Mouse (Mus musculus): ENCODE results near the gene Msh5. TPM values are rescaled to one million over a fixed set of nuclear protein-coding genes. Genes with fewer than 3 reads are reported as not detected.

Msh5 gene
- polyA plus RNA-seq (2012; rRNA removed; ENCODE audit: low replicate concordance): 1.8 TPM in 2 replicates

DNA sequence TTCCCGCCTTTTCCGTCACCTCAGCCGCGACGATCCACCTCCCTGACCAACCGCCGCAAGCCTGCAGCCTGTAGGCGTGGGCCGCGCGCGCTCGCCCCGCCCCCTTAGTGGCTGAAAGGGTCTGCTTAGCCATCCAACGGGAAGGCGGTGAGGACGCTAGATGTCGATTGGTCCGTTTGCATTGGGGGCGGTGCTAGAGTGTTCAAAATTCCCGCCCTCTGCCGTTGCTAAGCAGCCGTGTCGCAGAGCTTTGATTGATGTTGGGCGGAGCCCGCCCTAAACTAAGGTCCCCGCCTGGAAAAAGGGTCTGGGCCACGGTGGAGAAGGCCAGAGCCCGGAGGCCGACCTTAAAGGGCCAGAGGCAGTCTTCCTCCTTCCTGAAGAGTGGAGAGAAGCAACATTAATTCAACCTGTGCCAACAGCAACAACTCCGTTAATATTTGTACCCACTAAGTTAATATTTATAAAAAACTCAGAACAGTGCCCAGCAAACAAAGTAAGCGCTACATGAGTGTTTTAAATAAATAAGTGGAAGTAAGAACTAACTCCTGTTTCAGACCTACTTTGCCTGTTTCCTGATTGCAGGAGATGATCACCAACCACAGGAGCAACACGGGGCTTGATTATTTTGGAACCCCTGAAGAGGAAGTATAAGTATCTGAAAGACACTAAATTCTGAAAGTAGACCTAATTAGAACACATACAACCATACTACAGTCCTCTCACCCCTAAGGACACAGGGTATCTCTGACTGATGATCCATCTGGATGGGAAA, at the start of gene Msh5:
Gene Msh5 (minus strand): TSS at position 65 of the 775 bp plus-strand sequence.

DNA sequence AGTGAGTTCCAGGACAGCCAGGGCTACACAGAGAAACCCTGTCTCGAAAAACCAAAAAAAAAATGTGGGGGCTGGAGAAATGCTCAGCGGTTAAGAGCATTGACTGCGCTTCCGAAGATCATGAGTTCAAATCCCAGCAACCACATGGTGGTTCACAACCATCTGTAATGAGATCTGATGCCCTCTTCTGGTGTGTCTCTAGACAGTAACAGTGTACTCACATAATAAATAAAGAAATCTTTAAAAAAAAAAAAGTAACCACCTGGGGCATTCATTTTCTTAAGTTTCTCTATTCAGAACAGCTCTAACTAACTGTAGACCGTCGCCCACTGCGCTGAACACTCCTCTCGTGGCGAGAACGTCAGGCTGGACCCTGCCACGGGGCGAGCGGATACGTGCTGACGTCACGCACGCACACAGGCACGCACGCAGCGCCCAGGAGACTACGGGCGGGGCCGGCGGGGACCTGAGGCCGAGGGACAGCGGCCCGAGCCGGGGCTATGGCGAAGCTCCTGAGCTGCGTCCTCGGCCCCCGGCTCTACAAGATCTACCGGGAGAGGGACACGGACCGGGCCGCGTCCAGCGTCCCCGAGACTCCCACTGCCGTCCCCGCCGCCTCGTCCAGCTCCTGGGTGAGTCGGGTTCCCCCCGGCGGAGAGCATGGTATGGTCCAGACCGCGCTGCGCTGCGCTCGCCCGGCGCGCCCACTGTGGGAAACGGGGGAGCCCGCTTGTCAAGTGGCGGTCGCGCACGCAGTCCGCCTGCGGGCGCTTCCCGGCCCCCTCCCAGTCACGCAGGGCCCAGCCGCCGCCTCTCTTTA, 42.5 kb upstream of the Msh5 start, which contains the start of gene Abhd16a:
Gene Abhd16a (plus strand): TSS at position 439 of the 820 bp plus-strand sequence.

DNA sequence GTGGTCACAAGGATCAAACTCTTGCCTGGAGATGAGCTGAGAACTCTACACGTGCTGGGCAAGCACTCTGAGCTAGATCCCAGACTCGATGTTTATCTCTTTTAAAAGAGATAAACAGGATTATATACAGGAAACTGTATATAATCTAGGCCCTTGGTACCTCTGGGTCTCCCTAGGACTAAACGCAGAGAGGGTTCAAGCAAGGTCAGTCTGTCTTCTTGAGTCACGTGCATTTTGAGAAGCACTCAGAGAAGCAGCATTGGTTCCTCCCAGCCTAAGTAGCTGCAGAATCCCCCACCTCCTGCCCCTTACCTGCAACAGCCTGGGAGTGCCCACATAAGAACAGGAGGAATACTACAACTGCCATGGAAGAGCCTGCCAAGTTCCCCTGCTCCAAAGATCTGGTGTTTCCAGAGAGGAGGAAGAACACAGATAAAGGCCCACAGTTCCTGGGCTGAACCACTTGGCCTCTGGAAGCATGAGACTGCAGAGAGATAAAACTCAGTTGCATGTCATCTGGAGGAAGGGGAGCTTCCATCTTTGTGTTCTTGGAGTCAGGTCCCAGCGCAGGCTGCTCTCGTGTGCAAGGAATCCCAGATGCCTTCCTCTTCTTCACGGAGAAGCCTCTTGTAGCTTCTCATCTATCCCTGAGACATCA, 38.8 kb upstream of the Msh5 start, which contains the start of gene Ly6g6f:
Gene Ly6g6f (minus strand): TSS at position 403 of the 658 bp plus-strand sequence.

DNA sequence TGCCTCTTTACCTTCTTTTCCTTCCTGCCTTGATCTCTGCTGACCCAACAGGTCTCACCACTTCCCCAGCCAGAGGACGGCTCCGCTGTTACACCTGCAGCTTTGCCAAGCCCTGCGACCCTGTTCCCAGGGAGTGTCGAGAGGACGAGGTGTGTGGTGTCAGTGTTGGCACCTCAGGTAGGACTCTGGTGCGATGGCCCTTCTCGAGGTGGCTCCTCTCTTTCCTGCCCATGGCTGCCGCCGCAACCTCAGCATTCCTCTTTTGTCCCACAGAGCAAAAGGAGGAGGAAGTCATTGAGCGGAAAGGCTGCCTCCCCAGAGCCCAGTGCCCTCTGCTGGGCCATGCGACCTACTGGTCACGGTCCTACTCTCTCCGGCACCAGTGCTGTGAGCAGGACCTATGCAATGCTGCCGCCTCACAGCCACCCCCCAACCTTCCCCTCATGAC, 31.3 kb upstream of the Msh5 start, which contains the start of gene Ly6g6d:
Gene Ly6g6d (minus strand): TSS at position 280 of the 448 bp plus-strand sequence.

DNA sequence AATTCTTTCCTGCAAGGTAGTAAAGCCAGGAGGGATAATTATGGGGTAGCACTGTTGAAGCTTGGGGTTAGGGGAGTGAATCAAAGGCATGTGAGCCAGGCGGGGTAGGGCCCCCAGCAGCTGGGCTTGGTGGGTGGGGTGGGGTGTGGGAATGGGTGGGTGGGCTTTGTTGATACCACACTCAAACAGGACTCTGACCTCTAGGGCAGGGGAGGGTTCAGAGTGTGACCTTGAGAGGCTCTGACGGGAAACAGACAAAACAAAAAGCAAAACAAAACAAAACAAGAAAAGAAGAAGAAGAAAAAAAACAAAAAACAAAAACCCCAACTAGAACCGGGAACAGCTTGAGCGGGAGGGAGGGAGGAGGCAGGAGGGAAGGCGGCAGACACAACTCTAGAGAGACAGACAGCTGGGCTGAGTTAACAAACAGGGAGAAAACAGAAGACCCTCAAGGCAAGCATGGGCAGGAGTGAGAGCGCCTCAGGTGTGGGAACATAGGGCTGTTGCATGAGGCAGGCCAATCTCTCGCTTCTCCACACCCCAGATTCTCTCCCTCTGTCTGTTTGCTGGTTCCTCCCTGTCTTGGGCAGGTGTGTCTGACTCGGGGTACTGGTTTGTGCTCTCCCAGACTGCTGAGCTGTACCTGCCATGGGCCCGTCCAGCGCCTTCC, 30.1 kb upstream of the Msh5 start, which contains the start of gene Ly6g6e:
Gene Ly6g6e (plus strand): TSS at position 396 of the 670 bp plus-strand sequence.

DNA sequence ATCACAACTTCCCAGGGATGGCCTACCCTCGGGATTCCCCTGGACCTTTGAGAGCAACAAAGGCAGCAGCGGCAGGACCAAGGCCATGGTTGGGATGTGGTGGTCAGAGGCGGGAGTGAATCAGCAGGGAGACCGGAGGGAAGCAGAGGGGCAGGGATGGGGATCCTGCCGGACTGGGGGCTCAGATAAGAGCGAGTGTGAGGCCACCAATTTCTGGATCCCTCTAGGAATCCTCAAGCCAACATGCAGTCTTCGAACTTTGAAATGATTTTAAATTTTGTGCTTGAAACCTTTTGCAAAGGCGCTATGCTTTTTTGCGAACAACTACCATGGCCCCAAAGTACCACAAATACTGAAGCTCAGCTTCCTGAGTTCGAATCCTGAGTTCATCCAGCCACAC, 19.5 kb upstream of the Msh5 start, which contains the start of gene Mpig6b:
Gene Mpig6b (minus strand): TSS at position 101 of the 400 bp plus-strand sequence.

DNA sequence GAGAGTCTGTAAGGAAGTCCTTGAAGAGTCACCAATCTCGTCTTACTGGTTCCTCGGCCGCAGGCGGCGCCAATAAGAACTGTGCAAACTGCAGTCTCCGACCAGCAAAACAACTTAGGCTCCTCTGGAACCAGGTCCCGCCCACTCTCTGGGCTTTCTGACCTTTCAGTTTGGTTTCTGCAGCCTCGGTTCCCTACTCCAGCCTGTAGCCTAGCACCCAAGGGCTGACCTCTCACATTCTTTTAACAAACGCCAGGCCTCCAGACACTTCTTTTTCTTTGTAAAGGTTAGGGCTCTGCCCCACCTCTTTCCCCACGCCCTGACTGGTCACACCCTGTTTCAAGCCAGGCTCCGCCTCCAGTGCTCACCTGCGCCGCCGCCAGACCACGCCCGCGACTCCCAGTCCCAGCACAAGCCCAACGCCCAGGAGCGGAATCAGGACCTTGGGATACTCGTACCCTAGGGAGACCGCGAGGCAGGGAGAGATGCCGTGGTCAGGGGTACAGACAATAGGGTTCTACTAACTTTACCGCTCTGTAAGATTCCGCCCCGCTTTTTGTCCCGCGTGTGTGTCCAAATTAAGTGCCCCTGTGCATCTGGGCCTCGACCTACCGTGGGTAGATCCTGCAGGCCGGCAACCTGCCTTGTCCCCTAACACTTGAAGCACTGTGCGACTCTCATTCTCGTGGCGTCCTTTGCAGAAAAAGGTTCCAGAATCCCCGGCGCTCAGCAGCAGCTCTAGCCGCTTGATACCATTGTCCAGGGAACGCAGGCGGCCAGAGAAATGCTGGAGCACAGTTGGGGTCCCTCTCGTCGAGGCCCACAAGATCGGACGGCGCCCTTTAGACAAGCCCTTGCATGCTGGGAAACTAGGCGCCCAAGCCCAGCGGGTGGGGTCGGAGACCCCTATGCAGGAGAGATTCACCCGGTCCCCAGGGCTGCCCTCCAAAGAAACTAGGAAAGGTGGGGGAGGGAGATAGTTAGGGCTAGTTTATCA, 18.7 kb upstream of the Msh5 start, which contains the start of gene Ly6g6c:
Gene Ly6g6c (plus strand): TSS at position 438 of the 997 bp plus-strand sequence.

DNA sequence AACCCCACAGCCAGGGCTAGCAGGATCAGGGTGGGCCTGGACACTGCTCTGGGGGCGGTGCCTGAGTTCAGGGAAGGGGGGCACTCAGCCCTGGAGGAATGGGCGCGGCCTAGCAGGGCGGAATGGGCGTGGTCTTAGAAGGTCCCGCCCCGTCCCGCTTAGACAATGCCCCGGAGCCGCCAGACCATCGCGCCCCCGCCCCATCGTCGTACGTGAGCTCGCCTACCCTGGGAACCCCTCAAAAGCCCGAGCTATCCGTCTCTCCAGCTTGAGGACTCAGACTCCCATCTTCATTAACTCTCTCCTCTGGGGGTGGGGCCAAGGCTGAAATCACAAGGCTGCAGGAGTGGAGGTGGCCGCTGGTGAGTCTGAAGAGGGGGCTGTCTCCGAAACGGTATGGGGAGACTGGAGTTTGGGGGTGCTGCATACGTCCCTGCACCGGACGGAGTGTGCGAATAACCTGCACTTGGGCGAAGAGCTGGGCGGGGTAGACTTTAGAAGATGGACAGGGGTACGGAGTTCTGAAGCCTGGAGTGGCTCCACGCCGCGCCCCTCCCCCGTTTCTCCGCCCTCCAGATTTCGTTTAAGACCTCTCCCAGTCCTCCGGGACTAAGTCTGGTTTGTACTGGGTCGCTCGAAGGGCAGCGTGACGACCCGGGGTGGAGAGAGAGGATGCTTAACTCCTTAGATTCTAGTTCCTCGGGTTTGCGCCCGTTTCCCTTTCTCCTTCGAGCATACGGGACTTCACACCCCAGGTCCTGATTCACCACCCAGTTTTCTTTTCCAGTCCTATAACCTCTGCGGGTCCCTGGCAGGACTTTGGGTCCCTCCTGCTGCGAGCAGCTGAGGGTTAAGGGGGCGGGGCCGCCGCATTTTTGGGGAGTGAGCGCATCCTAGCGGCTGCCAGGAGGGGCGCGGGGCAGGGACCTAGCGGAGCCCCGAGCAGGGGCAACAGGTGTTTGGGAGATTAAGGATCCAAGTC, 12.7 kb upstream of the Msh5 start, which contains the start of gene Ddah2:
Gene Ddah2 (plus strand): TSS at position 125 of the 982 bp plus-strand sequence.

DNA sequence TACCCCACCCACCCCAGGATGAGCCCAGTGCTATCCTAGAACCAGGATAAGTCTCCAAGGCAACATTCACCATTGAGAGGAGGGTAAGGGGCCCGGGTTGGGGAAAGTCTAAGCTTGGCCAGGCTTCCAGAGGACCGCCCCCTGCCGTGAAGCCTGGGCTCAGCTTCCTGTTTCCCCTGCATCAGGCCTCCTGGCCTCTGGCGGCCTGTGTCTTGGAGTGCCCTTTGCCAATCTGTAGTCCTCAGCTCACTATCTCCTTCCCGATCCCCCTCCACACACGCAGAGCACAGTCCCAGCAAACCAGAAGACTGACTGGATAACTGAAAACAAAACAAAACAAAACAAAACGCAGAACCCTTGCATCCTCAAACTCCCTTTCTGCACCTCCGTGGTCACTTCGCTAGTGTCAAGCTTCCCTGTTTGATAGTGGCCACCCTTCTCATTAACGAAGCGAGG, 3.0 kb upstream of the Msh5 start, which contains the start of gene Clic1:
Gene Clic1 (plus strand): TSS at position 406 of the 456 bp plus-strand sequence.

DNA sequence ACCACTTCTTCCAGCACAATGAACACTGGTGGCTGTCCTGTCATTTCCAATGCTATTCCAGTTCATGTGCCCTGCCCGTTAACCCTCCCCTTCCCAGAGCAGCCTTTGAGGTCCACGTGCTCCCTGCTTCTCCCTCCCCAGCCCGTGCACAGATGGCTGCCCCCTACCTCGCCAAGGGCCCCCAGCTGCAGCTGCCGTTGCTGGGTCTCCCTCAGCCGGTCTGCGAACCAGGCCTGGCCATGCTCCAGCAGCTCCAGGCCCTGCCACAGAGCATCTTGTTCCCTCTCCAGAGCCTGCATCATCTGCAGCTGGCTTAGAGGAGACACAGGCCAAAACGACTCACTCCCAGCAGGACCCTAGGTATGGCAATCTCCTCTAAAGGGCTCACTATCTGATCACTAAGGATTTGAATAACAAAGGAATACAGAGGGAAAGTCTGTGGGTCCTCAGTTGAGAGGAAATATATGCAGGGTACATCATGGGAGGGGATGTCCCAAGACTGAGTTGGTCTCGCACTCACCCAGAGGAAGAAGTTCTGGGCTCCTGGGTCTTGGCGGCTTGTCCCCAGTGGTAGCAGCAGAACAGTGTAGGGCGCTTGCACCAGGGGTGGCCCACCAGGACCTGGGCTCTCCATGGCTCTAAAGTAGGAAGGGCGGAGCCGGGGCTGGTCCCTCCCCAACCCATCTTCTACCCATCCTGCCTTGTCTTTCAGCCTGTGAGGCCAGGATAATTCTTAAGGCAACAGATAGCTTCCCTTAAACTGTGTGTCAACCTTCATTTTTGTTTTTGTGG, 19.1 kb downstream of the Msh5 start, which contains the start of gene Sapcd1:
Gene Sapcd1 (minus strand): TSS at position 740 of the 792 bp plus-strand sequence.

DNA sequence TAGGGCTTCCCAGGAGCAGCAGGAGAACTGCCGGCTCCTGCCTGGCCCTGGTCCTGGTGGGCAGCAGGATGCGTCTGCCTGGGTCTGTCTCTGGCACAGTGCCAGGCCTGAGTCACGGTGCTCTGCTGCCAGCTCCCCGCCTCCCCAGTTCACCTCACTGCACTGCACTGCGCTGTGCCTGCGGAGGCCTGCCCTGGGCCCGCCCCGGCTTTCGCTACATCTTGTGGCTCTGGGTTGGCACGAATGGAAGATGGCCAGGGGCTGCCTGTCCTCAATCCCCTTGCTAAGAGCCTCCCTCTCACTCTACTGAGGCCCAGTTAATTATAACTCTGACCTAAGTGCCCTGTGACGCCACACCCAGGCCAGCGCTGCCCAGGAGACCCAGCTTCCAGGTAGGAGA, 30.2 kb downstream of the Msh5 start, which contains the start of gene Vwa7:
Gene Vwa7 (plus strand): TSS at position 204 of the 400 bp plus-strand sequence.

DNA sequence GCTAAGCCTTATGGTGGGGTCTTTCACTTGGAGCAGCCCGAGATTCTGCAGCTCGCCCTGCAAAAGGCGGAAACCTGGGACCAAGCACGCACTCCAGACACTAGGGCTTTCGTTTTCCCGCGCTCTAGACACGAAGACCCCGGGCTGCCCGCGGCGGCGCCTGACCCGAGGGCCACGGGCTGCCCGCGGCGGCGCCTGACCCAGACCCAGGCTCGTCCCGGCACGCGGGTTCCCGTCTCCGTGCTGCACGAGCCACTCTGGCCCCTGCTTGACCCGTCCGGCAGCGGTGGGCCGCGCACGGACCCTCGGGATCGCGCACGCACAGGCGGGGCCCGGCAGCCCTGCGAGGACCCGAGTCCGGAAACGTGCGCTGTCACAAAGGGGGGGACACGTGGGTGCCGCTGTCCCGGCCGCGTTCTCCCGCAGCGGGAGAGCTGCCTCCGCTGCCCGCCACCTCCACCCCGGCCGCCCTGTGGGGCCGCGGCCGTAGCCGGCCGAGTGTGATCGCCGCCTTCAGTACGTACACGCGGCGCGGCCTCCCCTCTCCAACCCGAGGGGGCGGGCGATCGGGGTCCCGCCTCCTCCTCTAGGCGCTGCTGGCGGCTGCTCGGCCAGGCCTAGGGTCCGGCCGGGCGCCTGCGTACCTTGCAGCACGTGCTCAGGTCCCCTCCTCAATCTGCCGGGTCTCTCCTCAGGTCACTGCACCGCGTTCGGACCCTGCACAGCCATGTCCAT, 45.7 kb downstream of the Msh5 start, which contains the start of gene Vars:
Gene Vars (plus strand): TSS at position 271 of the 735 bp plus-strand sequence.

DNA sequence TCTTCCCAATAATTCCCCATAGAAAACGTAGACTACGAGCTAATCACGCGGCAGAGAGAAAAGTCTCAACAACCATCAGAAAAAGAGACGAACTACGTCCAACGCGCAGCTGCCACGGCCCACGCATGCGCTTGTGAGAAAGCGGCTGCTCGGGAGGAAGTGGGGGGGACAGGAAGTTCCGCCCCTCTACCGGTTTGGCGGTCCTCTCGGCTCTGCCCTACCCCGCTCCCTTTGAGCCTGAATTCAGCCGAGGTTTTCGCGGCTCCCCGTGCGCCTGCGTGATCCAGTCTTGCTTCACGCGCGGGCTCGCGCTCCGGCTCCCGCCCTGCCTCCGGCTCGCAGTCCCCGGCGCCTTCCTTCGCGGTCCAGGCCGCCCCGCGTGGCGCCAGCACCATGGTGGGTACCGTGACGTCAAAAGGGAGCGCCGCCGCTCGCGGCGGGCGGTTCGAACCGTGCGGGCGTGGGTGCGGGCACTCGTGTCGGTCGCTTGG, 64.8 kb downstream of the Msh5 start, which contains the start of gene Lsm2:
Gene Lsm2 (plus strand): TSS at position 173 of the 491 bp plus-strand sequence.

All from subcutaneous adipose tissue, adult 2 months (tissue).